Mouse (Mus musculus): ENCODE measurements around the gene Fat1. TPM values are rescaled to one million over a fixed set of nuclear protein-coding genes. Genes with fewer than 3 reads are reported as not detected.

Gene Fat1
- polyA plus RNA-seq, 1 experiment from 2014 or later, result 18.8 TPM

DNA sequence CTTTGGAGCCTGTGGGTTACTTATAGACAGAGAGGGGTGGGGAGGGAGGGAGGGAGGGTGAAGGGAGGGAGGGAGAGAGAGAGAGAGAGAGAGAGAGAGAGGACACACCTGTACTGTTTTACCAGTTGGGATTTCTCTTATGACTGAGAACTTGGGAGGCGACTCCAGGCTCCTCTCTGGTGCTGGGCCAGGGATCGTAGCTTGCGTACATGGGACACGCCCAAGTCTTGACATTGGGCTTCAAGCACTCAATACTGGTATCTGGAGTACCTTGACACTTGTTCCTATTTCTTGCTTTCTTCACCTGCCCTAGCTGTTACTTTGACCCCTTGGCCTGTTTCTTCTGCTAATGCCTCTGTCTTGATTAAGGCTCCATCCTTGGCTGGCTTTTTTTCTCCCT is 10.3 kb downstream of the Fat1 start:
- H3K27me3 ChIP-seq (ENCODE audit: control insufficient read depth, insufficient read depth, low read depth, low read length), result no peaks in the 10 kb centered on the region
- no peak overlapping the region for H3K4me2 ChIP-seq (ENCODE audit: low read depth, low read length)
- H3K36me3 ChIP-seq (ENCODE audit: control insufficient read depth, insufficient read depth, low read length), result peaks cover 5% of the 10 kb centered on the region
- H3K4me3 ChIP-seq (ENCODE audit: low read length), result no peak overlapping the region
- H3K9me3 ChIP-seq (ENCODE audit: control insufficient read depth, low read length), result no peaks in the 10 kb centered on the region
- H3K4me1 ChIP-seq (replicated peaks; ENCODE audit: control insufficient read depth, insufficient read depth, low read length), result 0 out of 2 replicates have a peak, but pooled peaks cover 2% of the 10 kb centered on the region
- no peak for ATAC-seq (ENCODE audit: low read depth)
- 96% methylated on average over 4 of the region's 4 CpGs for WGBS
- no peak overlapping the region for H3K27ac ChIP-seq (ENCODE audit: low read length)
- no peak overlapping the region for H3K9ac ChIP-seq (ENCODE audit: low read length)

DNA sequence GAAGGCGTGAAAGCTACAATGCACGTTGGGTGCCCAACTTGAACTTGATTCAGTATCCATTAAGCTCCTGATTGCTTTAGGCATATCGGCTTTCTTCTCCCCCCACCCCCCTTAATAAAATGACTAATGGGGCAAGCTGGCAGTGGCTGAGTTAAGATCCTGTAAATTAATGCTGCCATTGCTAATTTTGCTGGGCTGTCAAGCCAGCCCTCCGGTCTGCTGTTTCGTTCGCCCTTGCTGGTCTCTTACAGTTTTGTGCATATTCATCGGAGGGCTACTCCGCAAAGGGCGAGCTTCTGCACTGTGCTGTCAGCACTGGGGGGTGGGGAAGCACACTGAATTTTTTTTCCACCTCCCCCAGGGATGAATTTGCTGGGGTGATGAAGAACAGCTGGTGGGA is 13.3 kb downstream of the Fat1 start:
- no peak for ATAC-seq (ENCODE audit: low read depth)
- no peak overlapping the region for H3K27ac ChIP-seq (ENCODE audit: low read length)
- H3K27me3 ChIP-seq (ENCODE audit: control insufficient read depth, insufficient read depth, low read depth, low read length), result no peaks in the 10 kb centered on the region
- H3K4me3 ChIP-seq (ENCODE audit: low read length), result no peak overlapping the region
- H3K36me3 ChIP-seq (ENCODE audit: control insufficient read depth, insufficient read depth, low read length), result peaks cover 35% of the 10 kb centered on the region
- WGBS, result 71% methylated on average over 9 of the region's 9 CpGs
- no peak overlapping the region for H3K4me2 ChIP-seq (ENCODE audit: low read depth, low read length)
- H3K9me3 ChIP-seq (ENCODE audit: control insufficient read depth, low read length), result no peaks in the 10 kb centered on the region
- no peak overlapping the region for H3K9ac ChIP-seq (ENCODE audit: low read length)
- H3K4me1 ChIP-seq (replicated peaks; ENCODE audit: control insufficient read depth, insufficient read depth, low read length), result 0 out of 2 replicates have a peak, but pooled peaks cover 2% of the 10 kb centered on the region

DNA sequence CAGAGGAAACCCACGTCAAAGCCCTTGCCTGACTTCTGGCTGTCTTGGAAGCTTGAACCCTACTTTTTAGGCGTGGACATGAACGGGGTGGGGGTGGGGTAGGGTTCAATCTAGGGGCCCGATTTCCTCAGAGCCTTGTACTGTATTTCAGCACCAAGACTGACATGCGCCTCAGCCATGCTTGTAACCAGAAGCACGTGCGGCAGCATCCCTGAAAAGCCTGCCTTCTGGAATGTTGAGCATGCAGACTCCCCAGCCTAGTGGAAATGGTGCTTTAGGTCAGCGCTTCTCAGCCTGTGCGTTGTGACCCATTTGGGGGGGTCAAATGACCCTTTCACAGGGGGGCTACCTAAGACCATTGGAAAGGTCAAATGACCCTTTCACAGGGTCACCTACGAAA is 25.2 kb downstream of the Fat1 start:
- Histone ChIP-seq H3K4me1 (replicated peaks; ENCODE audit: control insufficient read depth, insufficient read depth, low read length) (peaks cover 9% of the 10 kb centered on the region; the same call in 1 of the 2 replicates), H3K4me3 (ENCODE audit: low read length) (no peak overlapping the region), H3K27me3 (ENCODE audit: control insufficient read depth, insufficient read depth, low read depth, low read length) (no peaks in the 10 kb centered on the region), H3K36me3 (ENCODE audit: control insufficient read depth, insufficient read depth, low read length) (no peaks in the 10 kb centered on the region; the same call in 1 of the 2 replicates), H3K4me2 (ENCODE audit: low read depth, low read length) (no peak overlapping the region), H3K9ac (ENCODE audit: low read length) (no peak overlapping the region), H3K27ac (ENCODE audit: low read length) (no peak overlapping the region), H3K9me3 (ENCODE audit: control insufficient read depth, low read length) (no peaks in the 10 kb centered on the region)
- ATAC-seq (ENCODE audit: low read depth), result peak; percentile 32; the same call in 1 of the 2 replicates
- 35% methylated on average over 10 of the region's 10 CpGs for WGBS

DNA sequence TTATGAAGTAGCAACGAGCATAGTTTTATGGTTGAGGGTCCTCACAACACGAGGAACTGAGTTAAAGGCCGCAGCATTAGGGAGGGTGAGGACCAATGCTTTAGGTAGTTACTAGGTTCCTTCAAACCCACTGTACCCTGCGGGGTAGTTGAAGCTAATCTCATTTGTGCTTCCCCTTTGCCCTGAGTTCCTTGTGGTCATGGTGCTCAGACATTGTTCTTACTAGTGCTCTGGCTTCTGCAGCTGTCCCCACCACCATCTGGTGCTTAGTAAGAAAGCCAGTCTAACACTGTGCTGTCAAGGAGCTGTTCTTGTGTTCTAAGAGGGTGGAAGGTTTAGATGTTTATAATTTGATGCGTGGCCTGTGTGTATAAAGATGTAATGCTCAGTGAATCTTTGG is 25.7 kb downstream of the Fat1 start:
- Histone ChIP-seq H3K27me3 (ENCODE audit: control insufficient read depth, insufficient read depth, low read depth, low read length) (no peaks in the 10 kb centered on the region), H3K4me3 (ENCODE audit: low read length) (no peak overlapping the region), H3K27ac (ENCODE audit: low read length) (no peak overlapping the region), H3K4me2 (ENCODE audit: low read depth, low read length) (no peak overlapping the region), H3K9me3 (ENCODE audit: control insufficient read depth, low read length) (no peaks in the 10 kb centered on the region), H3K36me3 (ENCODE audit: control insufficient read depth, insufficient read depth, low read length) (no peaks in the 10 kb centered on the region; the same call in 1 of the 2 replicates), H3K9ac (ENCODE audit: low read length) (no peak overlapping the region), H3K4me1 (replicated peaks; ENCODE audit: control insufficient read depth, insufficient read depth, low read length) (peaks cover 9% of the 10 kb centered on the region; the same call in 1 of the 2 replicates)
- WGBS, result 71% methylated on average over 5 of the region's 5 CpGs
- no peak for ATAC-seq (ENCODE audit: low read depth)

DNA sequence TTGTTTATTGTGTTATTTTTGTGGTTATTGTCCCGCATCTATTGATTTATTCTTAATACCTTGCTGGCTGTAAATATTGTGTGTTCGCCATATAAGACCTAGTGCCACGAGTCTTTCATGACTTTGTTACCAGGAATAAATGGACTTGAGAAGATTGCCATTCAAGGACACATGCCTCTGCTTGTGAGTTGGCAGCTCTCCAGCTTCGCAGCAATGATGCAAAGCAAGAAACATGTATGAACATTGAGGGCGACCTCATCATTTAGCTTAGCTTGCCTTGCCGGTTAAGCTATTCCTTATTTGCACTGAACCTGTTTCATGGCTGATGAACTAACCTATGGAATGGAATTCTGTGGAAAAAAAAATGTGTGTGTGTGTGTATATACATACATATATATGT is 26.2 kb downstream of the Fat1 start:
- H3K36me3 ChIP-seq (ENCODE audit: control insufficient read depth, insufficient read depth, low read length), result no peaks in the 10 kb centered on the region; the same call in 1 of the 2 replicates
- peaks cover 9% of the 10 kb centered on the region; the same call in 1 of the 2 replicates for H3K4me1 ChIP-seq (replicated peaks; ENCODE audit: control insufficient read depth, insufficient read depth, low read length)
- no peak overlapping the region for H3K27ac ChIP-seq (ENCODE audit: low read length)
- H3K4me2 ChIP-seq (ENCODE audit: low read depth, low read length), result no peak overlapping the region
- no peak overlapping the region for H3K4me3 ChIP-seq (ENCODE audit: low read length)
- no peaks in the 10 kb centered on the region for H3K9me3 ChIP-seq (ENCODE audit: control insufficient read depth, low read length)
- no peak for ATAC-seq (ENCODE audit: low read depth)
- H3K9ac ChIP-seq (ENCODE audit: low read length), result no peak overlapping the region
- no peaks in the 10 kb centered on the region for H3K27me3 ChIP-seq (ENCODE audit: control insufficient read depth, insufficient read depth, low read depth, low read length)
- 61% methylated on average over 6 of the region's 6 CpGs for WGBS

DNA sequence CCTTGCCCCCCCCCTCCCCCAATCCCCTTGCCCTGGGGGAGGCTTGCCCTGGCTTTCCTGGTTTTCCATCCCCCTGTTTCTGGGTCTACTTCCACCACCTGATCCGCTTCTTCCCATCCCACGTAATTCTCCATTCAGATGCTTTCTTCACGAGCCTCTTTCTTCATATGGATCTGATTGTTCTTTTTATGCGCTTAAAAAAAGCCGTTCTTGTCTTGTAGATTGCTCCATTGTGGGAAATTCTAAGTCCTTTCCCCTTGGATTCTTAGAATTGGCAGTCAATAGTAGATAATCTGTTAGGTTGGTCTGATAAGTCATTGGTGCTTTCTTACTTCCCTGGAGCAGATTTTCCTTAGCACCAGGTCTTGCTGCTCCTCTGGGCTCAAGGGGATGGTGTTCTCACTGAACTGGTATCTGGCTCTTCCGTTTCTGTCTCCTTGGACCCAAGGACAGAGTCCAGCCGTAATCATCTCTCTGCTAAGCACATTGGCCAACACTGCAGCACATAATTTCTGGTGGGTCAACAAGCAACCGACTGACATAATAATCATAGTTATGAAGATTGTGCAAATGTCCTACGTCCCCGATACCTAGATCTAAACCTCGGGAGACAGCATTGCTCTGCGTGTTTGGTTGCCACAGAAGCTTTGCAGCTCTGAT is 27.5 kb downstream of the Fat1 start:
- no peak for ATAC-seq (ENCODE audit: low read depth)
- H3K4me1 ChIP-seq (replicated peaks; ENCODE audit: control insufficient read depth, insufficient read depth, low read length), result peaks cover 9% of the 10 kb centered on the region; the same call in 1 of the 2 replicates

DNA sequence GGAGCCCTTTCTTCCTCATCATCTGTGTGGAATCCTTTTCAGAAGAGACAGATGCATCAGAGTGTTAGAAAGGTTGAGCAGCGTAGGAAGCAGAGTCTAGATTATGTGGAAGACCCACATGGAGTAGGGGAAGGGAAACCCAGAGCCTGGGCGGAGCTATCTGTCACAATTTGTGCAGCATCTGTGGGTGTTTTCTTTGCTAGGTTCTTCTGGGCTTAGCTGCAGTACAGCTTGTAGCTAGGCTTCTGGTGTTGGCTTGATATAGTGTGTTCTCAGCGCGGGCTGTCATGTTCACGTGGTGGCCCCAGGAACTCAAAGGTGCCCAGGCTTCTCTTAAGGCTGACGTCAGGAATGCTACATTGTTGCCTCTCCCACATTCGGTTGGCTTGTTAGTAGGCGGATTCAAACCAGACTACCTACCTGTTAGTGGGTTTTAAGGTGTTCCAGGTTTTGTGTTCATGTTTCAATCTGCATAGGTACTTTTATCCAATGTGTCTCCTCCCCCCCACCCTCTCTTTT is 32.3 kb downstream of the Fat1 start:
- peaks cover 8% of the 10 kb centered on the region; the same call in 1 of the 2 replicates for H3K4me1 ChIP-seq (replicated peaks; ENCODE audit: control insufficient read depth, insufficient read depth, low read length)
- no peaks in the 10 kb centered on the region for H3K27me3 ChIP-seq (ENCODE audit: control insufficient read depth, insufficient read depth, low read depth, low read length)
- H3K4me3 ChIP-seq (ENCODE audit: low read length), result no peak overlapping the region
- no peak overlapping the region for H3K9ac ChIP-seq (ENCODE audit: low read length)
- H3K27ac ChIP-seq (ENCODE audit: low read length), result no peak overlapping the region
- H3K36me3 ChIP-seq (ENCODE audit: control insufficient read depth, insufficient read depth, low read length), result peaks cover 3% of the 10 kb centered on the region
- H3K9me3 ChIP-seq (ENCODE audit: control insufficient read depth, low read length), result no peaks in the 10 kb centered on the region
- no peak for ATAC-seq (ENCODE audit: low read depth)
- WGBS, result 92% methylated on average over 8 of the region's 8 CpGs
- no peak overlapping the region for H3K4me2 ChIP-seq (ENCODE audit: low read depth, low read length)

More for the DNA sequence above, 27.5 kb downstream of the Fat1 start:
- no peaks in the 10 kb centered on the region for H3K27me3 ChIP-seq (ENCODE audit: control insufficient read depth, insufficient read depth, low read depth, low read length)
- peaks cover 3% of the 10 kb centered on the region for H3K36me3 ChIP-seq (ENCODE audit: control insufficient read depth, insufficient read depth, low read length)
- no peaks in the 10 kb centered on the region for H3K9me3 ChIP-seq (ENCODE audit: control insufficient read depth, low read length)
- H3K9ac ChIP-seq (ENCODE audit: low read length), result no peak overlapping the region
- no peak overlapping the region for H3K4me2 ChIP-seq (ENCODE audit: low read depth, low read length)
- no peak overlapping the region for H3K27ac ChIP-seq (ENCODE audit: low read length)
- no peak overlapping the region for H3K4me3 ChIP-seq (ENCODE audit: low read length)
- WGBS, result 83% methylated on average over 12 of the region's 12 CpGs

DNA sequence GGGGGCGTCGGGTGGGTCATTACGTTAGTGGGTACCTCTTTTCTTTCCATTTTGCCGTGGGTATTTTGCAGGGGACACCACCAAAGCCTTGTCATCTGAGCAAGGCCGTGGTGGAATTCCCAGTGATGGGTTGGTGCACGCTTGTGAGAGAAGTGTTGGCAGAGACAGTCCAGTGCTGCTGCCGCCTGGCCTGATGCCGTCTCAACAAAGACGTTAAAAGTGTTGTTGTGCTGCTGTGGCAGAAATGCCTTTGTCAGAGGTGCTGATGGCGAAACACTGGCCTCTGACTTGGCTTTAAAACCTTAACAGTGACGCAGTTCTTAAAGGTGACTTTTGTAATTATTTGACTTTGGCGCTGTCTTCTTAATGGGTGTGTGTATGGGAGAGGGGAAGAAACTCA is 34.8 kb downstream of the Fat1 start:
- H3K9me3 ChIP-seq (ENCODE audit: control insufficient read depth, low read length), result no peaks in the 10 kb centered on the region
- no peaks in the 10 kb centered on the region for H3K27me3 ChIP-seq (ENCODE audit: control insufficient read depth, insufficient read depth, low read depth, low read length)
- no peak overlapping the region for H3K4me2 ChIP-seq (ENCODE audit: low read depth, low read length)
- no peak overlapping the region for H3K4me3 ChIP-seq (ENCODE audit: low read length)
- WGBS, result 39% methylated on average over 12 of the region's 12 CpGs
- no peak overlapping the region for H3K27ac ChIP-seq (ENCODE audit: low read length)
- peaks cover 3% of the 10 kb centered on the region for H3K36me3 ChIP-seq (ENCODE audit: control insufficient read depth, insufficient read depth, low read length)
- no peak for ATAC-seq (ENCODE audit: low read depth)
- H3K9ac ChIP-seq (ENCODE audit: low read length), result no peak overlapping the region
- peaks cover 20% of the 10 kb centered on the region for H3K4me1 ChIP-seq (replicated peaks; ENCODE audit: control insufficient read depth, insufficient read depth, low read length)

DNA sequence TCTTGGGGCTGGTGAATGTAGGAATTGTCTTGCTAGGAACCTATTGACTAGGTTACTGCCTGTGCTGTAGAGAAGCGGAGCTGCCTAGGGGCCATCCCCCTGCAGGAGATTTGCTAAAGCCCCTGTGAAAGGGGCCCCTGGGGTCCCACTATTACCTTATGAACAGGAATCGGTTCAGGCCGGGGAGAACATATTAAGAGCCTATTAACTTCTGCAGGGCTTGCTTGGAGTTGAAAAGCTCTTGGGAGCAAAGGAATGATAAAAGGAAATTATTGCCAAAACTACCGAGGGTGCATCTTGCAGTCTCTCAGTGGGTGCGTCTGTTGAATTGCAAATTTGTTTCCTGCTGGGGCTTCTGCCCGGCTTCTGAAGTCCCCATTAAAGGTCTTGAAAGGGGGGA is 36.1 kb downstream of the Fat1 start:
- 47% methylated on average over 6 of the region's 6 CpGs for WGBS
- no peak overlapping the region for H3K27ac ChIP-seq (ENCODE audit: low read length)
- H3K36me3 ChIP-seq (ENCODE audit: control insufficient read depth, insufficient read depth, low read length), result peaks cover 3% of the 10 kb centered on the region
- no peak overlapping the region for H3K4me2 ChIP-seq (ENCODE audit: low read depth, low read length)
- ATAC-seq (ENCODE audit: low read depth), result no peak
- H3K9ac ChIP-seq (ENCODE audit: low read length), result no peak overlapping the region
- H3K4me1 ChIP-seq (replicated peaks; ENCODE audit: control insufficient read depth, insufficient read depth, low read length), result peaks cover 21% of the 10 kb centered on the region
- H3K4me3 ChIP-seq (ENCODE audit: low read length), result no peak overlapping the region
- no peaks in the 10 kb centered on the region for H3K27me3 ChIP-seq (ENCODE audit: control insufficient read depth, insufficient read depth, low read depth, low read length)
- no peaks in the 10 kb centered on the region for H3K9me3 ChIP-seq (ENCODE audit: control insufficient read depth, low read length)

Measured in lung, embryonic 16.5 days (tissue).